ENCODE assay signal across 12 mouse cellular contexts in the genomic region with DNA sequence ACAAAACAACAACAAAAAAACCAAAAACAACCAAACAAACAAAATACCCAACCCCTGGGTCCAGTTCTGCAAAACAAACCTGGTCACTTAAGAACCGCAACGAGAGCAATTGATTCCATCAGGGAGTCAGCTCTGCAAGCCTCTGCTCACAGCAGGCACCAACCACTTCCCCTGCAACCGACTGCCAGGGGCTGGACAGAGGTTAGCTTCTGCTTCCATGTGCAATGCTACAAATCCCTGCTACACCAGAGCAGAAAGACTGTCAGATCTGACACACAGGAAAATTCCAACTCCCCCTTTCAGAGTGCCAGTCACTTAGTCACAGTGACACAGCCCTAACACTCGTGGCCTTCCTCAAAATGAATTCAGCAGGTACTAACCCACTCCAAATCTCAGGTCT. TPM values are rescaled to one million over a fixed set of nuclear protein-coding genes. Genes with fewer than 3 reads are reported as not detected.
DNase-seq lines count a peak whose midpoint lies in the region; ATAC-seq lines count a peak whose summit lies in the region.
"Had no signal": no experiment of that assay in that cellular context is flagged by ENCODE, and none has a peak within 500 bp of the region (broad histone marks: within the 10 kb centered on the region; RNA-seq: fewer than 3 reads in every experiment).

No protein-coding gene starts in this region.

- H3K4me1 ChIP-seq in heart, embryonic 10.5 days: peaks cover 79% of the 10 kb centered on the region
- peaks cover 17% of the 10 kb centered on the region for H3K4me1 ChIP-seq in neural tube, embryonic 15.5 days

- no peaks in the 10 kb centered on the region for H3K27me3 ChIP-seq in heart, embryonic 10.5 days (ENCODE audit: insufficient read depth, poor library complexity, severe bottlenecking)
- H3K27me3 ChIP-seq in neural tube, embryonic 15.5 days (replicated peaks): no peaks in the 10 kb centered on the region

- H3K4me3 ChIP-seq in heart, embryonic 10.5 days: no peak overlapping the region
- H3K4me3 ChIP-seq in neural tube, embryonic 15.5 days (replicated peaks): no peak overlapping the region

- 0 out of 2 replicates have a peak overlapping the region, but pooled peaks have one; percentile 2 for H3K27ac ChIP-seq in heart, embryonic 10.5 days
- H3K27ac ChIP-seq in neural tube, embryonic 15.5 days (replicated peaks): no peak overlapping the region
- H3K27ac ChIP-seq: liver, embryonic 14.5 days had no signal

- 48% methylated on average over 4 of the region's 4 CpGs for WGBS in heart, embryonic 10.5 days
- 38% methylated on average over 4 of the region's 4 CpGs for WGBS in neural tube, embryonic 15.5 days

- no peak for DNase-seq in heart, embryonic 10.5 days (ENCODE audit: low spot score)
- DNase-seq in heart, postnatal 14 days: no peak
- DNase-seq in A20 (ENCODE audit: low read depth, low spot score) (peak; percentile 72), MN1 (ENCODE audit: low spot score) (no peak)
- no peak for DNase-seq in frontal cortex, postnatal 10 days (ENCODE audit: low spot score in 2 of 2)
- DNase-seq: adrenal gland, postnatal 36 days; cerebellum, adult 2 months had no signal

- H3K9me3 ChIP-seq in heart, embryonic 10.5 days: no peaks in the 10 kb centered on the region
- H3K9me3 ChIP-seq in neural tube, embryonic 15.5 days (replicated peaks): no peaks in the 10 kb centered on the region

- intact Hi-C loops in heart, postnatal 14 days (cut with DNase I): no loop called here

- ATAC-seq in granulocyte monocyte progenitor cell, adult 5-6 weeks (replicated peaks; ENCODE audit: poor library complexity, severe bottlenecking): peak; percentile 72
- ATAC-seq in monocyte, adult 5-6 weeks (replicated peaks; ENCODE audit: insufficient number of reproducible peaks, low FRiP score, low TSS enrichment, poor library complexity, severe bottlenecking): peak; percentile 45
- ATAC-seq in neural tube, embryonic 15.5 days (ENCODE audit: low FRiP score): no peak
- ATAC-seq: hindbrain, embryonic 16.5 days had no signal

- H3K36me3 ChIP-seq in heart, embryonic 10.5 days: no peaks in the 10 kb centered on the region
- H3K36me3 ChIP-seq in neural tube, embryonic 15.5 days: no peaks in the 10 kb centered on the region

- H3K9ac ChIP-seq in neural tube, embryonic 15.5 days (replicated peaks): no peak overlapping the region
- H3K9ac ChIP-seq: liver, embryonic 14.5 days had no signal

- no peak overlapping the region for H3K4me2 ChIP-seq in neural tube, embryonic 15.5 days

RNA-seq across cellular contexts. Expression of gene Nfe2l2, which starts 6.4 kb away (rescaled TPM):
- polyA plus RNA-seq in heart, embryonic 10.5 days (2016; fragmentation: Nextera tagmentation; extraction: Ambion mirVana): 42.8 and 45.0 TPM in 2 replicates
- total RNA-seq in heart, postnatal 14 days (2021): 10 to 100 TPM; 67.5 to 78.8 TPM
- total RNA-seq in granulocyte monocyte progenitor cell, adult 5-6 weeks (2014; fragmentation: Nextera tagmentation): 80.1 and 90.3 TPM in 2 replicates
- 55.3 and 68.7 TPM in 2 replicates for total RNA-seq in granulocyte monocyte progenitor cell, adult 5-6 weeks (2017)
- 147 to 253 TPM (median 230 TPM) in 3 replicates for total RNA-seq in monocyte, adult 5-6 weeks (2017)
- 12.1 and 23.3 TPM in 2 replicates for polyA plus RNA-seq in neural tube, embryonic 15.5 days (2015; fragmentation: Nextera tagmentation; extraction: Ambion mirVana)

RNA-seq across cellular contexts. Expression of gene Hnrnpa3, which starts 38.9 kb away (rescaled TPM):
- polyA plus RNA-seq in heart, embryonic 10.5 days (2016; fragmentation: Nextera tagmentation; extraction: Ambion mirVana): 188 and 209 TPM in 2 replicates
- 100 to 1,000 TPM; 192 to 229 TPM for total RNA-seq in heart, postnatal 14 days (2021)
- total RNA-seq in granulocyte monocyte progenitor cell, adult 5-6 weeks (2014; fragmentation: Nextera tagmentation): 734 and 909 TPM in 2 replicates
- 363 and 370 TPM in 2 replicates for total RNA-seq in granulocyte monocyte progenitor cell, adult 5-6 weeks (2017)
- 236 to 464 TPM (median 357 TPM) in 3 replicates for total RNA-seq in monocyte, adult 5-6 weeks (2017)
- 171 and 210 TPM in 2 replicates for polyA plus RNA-seq in neural tube, embryonic 15.5 days (2015; fragmentation: Nextera tagmentation; extraction: Ambion mirVana)
